Mouse (Mus musculus) G1E (cell line): ENCODE results near the gene Mgat3. TPM values are rescaled to one million over a fixed set of nuclear protein-coding genes. Genes with fewer than 3 reads are reported as not detected.

ENCODE experiments used
- ATAC-seq: 2 replicates; pipeline ENCODE4 v1.8.0; 2016; ENCODE audit warnings: mild to moderate bottlenecking; ENCODE audit not compliant: insufficient number of reproducible peaks, poor library complexity, low FRiP score, severe bottlenecking; ENCODE audit errors: extremely low read depth
- DNase-seq: peaks from one replicate; pipeline ENCODE4 v3.0.0; 2012; ENCODE audit warnings: low spot score
- H3K27me3 ChIP-seq: 2 replicates; pipeline ENCODE4 v1.6.1; 2012; ENCODE audit warnings: mild to moderate bottlenecking, low read length, inconsistent platforms; ENCODE audit not compliant: insufficient read depth
- H3K36me3 ChIP-seq: replicated peaks from 2 replicates; pipeline ENCODE3; 2012; ENCODE audit warnings: mild to moderate bottlenecking, inconsistent platforms
- H3K4me1 ChIP-seq: 2 replicates; pipeline ENCODE4 v1.6.1; 2012; ENCODE audit warnings: low read depth, low read length, inconsistent platforms, mixed read lengths; ENCODE audit not compliant: insufficient read depth
- H3K4me3 ChIP-seq: 2 replicates; pipeline ENCODE4 v1.5.1; 2012; ENCODE audit warnings: low read depth, mild to moderate bottlenecking, inconsistent platforms, low read length, moderate library complexity, mixed read lengths
- H3K9me3 ChIP-seq: replicated peaks from 2 replicates; pipeline ENCODE4 v1.6.1; 2012; ENCODE audit warnings: inconsistent platforms
- CTCF ChIP-seq: IDR thresholded peaks from 2 replicates; pipeline ENCODE4 v1.5.1; 2012; ENCODE audit warnings: low read depth, low read length, inconsistent platforms, mixed read lengths
- GATA1 ChIP-seq: IDR thresholded peaks from 2 replicates; pipeline ENCODE4 v1.6.1; 2012; ENCODE audit warnings: borderline replicate concordance, low read length, inconsistent platforms, mixed read lengths
- GATA2 ChIP-seq: IDR thresholded peaks from 2 replicates; pipeline ENCODE4 v1.6.1; 2012; ENCODE audit warnings: low read depth, low read length, inconsistent platforms, borderline replicate concordance
- POLR2AphosphoS5 ChIP-seq: IDR thresholded peaks from 2 replicates; pipeline ENCODE4 v1.6.1; 2012; ENCODE audit warnings: low read depth, low read length, inconsistent platforms; ENCODE audit not compliant: insufficient replicate concordance
- TAL1 ChIP-seq: conservative IDR thresholded peaks from 2 replicates; pipeline ENCODE4 v1.6.1; 2012; ENCODE audit warnings: low read depth, low read length, inconsistent platforms, mixed read lengths
- polyA plus RNA-seq: library from polyadenylated mRNA; stranded (reverse); fragments of >175 nt; gene quantifications from 2 replicates; pipeline ENCODE4 v1.2.3, GENCODE M21; 2012
- total RNA-seq, 2 experiments: library from RNA; stranded (forward) in 1 of 2; stranded (reverse) in 1 of 2; fragments of 200-1000 nt in 1 of 2; fragments of >200 nt in 1 of 2; fragmentation: Nextera tagmentation in 1 of 2; gene quantifications; 2 replicates each; pipeline ENCODE4 v1.2.3; 2014 to 2017

Mgat3 gene
- total and polyA plus RNA-seq, 3 experiments: not detected

DNA sequence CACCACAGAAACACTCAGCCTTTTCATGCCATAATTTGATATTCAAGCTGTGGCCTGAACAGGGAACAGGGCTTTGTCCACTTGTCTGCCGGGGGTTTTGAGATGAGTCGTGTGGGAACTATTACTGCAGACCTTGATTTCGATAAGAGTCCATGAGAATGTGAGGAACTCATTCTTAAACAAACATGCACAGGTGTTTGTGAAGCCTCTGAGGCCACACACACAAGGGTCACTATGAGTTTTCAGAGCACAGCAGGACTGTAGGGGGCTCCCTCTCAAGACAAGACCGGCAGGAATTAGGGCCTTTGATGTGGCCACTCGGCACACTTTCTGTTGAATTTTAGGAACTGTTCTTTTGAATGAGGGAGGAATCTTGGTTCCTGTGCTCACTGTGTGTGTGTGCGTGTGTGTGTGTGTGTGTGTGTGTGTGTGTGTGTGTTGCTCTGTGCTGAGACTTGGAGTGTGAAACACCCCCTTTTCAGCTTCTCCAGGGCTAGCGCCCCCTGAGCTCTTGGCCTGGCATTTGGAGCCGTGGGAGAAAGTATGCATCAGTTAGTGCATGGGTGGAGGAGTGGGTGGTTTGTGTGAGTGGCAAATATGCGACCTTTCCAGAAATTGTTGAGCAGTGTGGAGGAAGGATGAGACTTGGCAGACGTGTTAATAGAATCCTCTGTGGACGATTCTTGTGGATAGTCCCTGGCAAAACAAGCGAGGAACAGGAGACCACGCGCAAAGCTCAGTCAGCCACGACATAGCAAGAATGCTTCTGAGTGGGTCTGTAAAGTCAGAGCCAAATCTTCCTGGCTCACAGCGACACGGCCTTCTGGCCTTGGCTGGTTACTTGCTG is 35.4 kb upstream of the Mgat3 start:
- H3K4me1 ChIP-seq: peaks cover 63% of the 10 kb centered on the region
- no peaks in the 10 kb centered on the region for H3K27me3 ChIP-seq
- TF ChIP-seq CTCF (no peak), GATA2 (no peak), POLR2AphosphoS5 (no peak), GATA1 (no peak), TAL1 (no peak)
- H3K4me3 ChIP-seq: no peak overlapping the region; the same call in 1 of the 2 replicates
- DNase-seq (no peak), ATAC-seq (no peak)
- no peaks in the 10 kb centered on the region for H3K9me3 ChIP-seq
- H3K36me3 ChIP-seq: peaks cover 83% of the 10 kb centered on the region

DNA sequence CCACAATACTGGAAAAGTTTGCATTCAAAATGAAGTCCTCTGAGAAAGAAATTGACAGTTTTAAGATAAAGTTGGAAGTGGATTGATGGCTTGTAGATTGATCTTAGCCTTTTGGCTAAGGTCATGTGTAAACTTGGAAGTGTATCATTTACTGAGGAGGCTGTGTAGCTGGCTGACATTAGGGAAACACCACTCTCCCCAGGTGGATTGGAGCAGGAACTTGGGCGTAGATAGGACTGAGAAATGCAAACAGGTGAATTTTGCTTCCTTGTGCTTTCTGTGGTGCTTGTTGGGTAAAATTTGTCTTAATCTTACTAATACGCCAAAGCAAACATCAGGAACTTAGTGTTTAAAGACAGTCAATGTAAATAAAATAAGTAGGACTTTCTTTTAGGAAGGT is 33.2 kb upstream of the Mgat3 start:
- Histone ChIP-seq H3K27me3 (no peaks in the 10 kb centered on the region), H3K36me3 (peaks cover 96% of the 10 kb centered on the region), H3K9me3 (no peaks in the 10 kb centered on the region), H3K4me3 (no peak overlapping the region), H3K4me1 (peaks cover 60% of the 10 kb centered on the region)
- DNase-seq (no peak), ATAC-seq (no peak)
- TF ChIP-seq GATA1 (no peak), GATA2 (no peak), CTCF (no peak), TAL1 (no peak), POLR2AphosphoS5 (no peak)

DNA sequence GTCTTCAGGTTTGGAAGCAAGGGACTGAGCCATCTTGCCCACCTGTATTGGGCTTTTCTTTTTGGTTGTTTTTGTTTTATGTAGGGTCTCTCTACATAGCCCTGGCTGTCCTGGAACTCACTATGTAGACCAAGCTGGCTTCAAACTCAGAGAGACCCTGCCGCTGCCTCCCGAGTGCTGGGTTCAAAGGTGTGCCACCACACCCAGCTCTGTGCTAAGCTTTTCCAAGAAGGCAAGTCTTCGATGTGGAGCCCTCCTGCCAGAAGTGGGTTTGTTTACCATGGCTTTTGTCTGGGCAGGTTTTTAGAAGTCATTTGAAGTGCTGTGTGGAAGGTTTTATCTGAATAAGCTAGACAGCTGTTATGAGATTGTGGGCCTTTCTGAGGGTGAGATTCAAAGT is 32.6 kb upstream of the Mgat3 start:
- H3K4me3 ChIP-seq: no peak overlapping the region
- no peak for TF ChIP-seq TAL1
- TF ChIP-seq CTCF: no peak
- TF ChIP-seq GATA1: no peak
- TF ChIP-seq GATA2: no peak
- no peak for TF ChIP-seq POLR2AphosphoS5
- no peaks in the 10 kb centered on the region for H3K27me3 ChIP-seq
- no peaks in the 10 kb centered on the region for H3K9me3 ChIP-seq
- DNase-seq: no peak
- H3K4me1 ChIP-seq: peaks cover 61% of the 10 kb centered on the region
- ATAC-seq: no peak
- H3K36me3 ChIP-seq: peaks cover 99% of the 10 kb centered on the region

DNA sequence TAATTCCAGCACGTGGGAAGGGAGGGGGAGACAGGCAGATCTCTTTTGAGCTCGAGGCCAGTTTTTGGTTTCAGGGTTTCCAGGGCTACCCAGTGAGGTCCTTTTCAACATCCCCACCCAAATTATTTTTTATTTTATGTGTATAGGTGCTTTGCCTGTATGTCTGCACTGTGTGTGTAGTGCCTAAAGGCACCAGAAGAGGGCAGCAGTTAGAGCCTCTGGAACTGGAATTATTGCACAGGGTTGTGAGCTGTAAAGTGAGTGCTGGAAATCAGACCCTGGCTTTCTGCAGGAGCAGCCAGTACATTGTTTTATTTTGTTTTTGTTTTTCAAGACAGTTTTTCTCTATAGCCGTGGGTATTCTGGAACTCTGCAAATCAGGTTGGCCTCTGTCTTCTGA is 31.4 kb upstream of the Mgat3 start:
- Histone ChIP-seq H3K9me3 (no peaks in the 10 kb centered on the region), H3K4me3 (no peak overlapping the region), H3K36me3 (peaks cover 95% of the 10 kb centered on the region), H3K27me3 (no peaks in the 10 kb centered on the region), H3K4me1 (peaks cover 57% of the 10 kb centered on the region)
- ATAC-seq: no peak
- DNase-seq: no peak
- TF ChIP-seq TAL1 (no peak), GATA1 (no peak), CTCF (no peak), POLR2AphosphoS5 (no peak), GATA2 (no peak)

DNA sequence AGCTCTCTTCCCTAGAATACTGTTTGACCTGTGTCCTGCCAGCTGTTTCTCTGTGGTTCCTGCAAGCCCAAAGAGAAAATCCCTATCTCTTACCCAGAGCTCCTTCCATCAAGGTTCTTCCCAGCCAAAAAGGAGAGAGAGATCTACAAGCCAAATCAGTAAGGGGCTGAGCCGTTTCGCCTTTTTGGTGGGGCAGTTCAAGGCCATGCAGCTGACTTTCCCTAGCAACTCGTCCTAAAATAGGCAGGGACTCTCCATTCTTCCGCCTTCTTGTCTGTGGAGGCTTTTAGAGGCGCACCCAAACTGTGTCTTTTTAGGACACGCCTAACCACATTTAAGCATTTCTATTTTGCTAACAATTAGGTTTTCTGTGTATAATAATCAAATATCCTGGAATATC is 29.8 kb upstream of the Mgat3 start:
- H3K4me1 ChIP-seq: peaks cover 46% of the 10 kb centered on the region
- H3K27me3 ChIP-seq: no peaks in the 10 kb centered on the region
- no peak for TF ChIP-seq TAL1
- peaks cover 95% of the 10 kb centered on the region for H3K36me3 ChIP-seq
- no peaks in the 10 kb centered on the region for H3K9me3 ChIP-seq
- no peak for DNase-seq
- no peak overlapping the region for H3K4me3 ChIP-seq
- ATAC-seq: no peak

DNA sequence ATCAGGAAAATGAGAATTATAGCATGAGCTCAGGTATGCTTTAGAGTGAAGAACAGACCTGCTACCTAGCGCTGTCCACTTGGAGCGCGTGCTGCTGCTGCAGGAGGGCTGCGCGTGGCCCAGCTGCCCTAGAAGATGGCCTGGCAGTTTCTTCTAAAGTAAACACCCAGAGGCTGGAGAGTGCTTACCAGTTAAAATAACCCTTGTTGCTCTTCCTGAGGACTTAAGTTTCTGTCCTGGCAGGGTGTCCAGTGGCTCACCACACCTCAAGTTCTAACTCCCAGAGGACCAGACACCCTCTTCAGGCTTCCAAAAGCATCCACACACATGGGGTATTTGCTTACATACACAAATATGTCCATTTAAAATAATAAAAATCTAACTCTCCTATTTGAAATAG is 28.1 kb upstream of the Mgat3 start:
- TF ChIP-seq GATA1 (no peak), TAL1 (no peak), CTCF (no peak), POLR2AphosphoS5 (no peak), GATA2 (no peak)
- ATAC-seq: no peak
- Histone ChIP-seq H3K4me1 (peaks cover 35% of the 10 kb centered on the region), H3K4me3 (no peak overlapping the region), H3K9me3 (no peaks in the 10 kb centered on the region), H3K27me3 (no peaks in the 10 kb centered on the region), H3K36me3 (peaks cover 95% of the 10 kb centered on the region)
- no peak for DNase-seq
